Mouse (Mus musculus) thymus, adult 2 months (tissue): Measurements from ENCODE around the gene Tenm4.

Source experiments
- CTCF ChIP-seq: fragments of 200-500 bp; IDR thresholded peaks from 2 replicates; pipeline ENCODE4 v1.5.1; 2012; ENCODE audit warnings: mild to moderate bottlenecking, control low read depth, low read length, moderate library complexity, borderline replicate concordance; ENCODE audit not compliant: control insufficient read depth, poor library complexity, insufficient read depth; ENCODE audit errors: extremely low read depth
- POLR2A ChIP-seq: fragments of 200-500 bp; IDR thresholded peaks from 2 replicates; pipeline ENCODE4 v1.6.1; 2012; ENCODE audit warnings: mild to moderate bottlenecking, low read length, control low read depth, moderate library complexity; ENCODE audit not compliant: control insufficient read depth, poor library complexity, insufficient read depth; ENCODE audit errors: extremely low read depth

DNA sequence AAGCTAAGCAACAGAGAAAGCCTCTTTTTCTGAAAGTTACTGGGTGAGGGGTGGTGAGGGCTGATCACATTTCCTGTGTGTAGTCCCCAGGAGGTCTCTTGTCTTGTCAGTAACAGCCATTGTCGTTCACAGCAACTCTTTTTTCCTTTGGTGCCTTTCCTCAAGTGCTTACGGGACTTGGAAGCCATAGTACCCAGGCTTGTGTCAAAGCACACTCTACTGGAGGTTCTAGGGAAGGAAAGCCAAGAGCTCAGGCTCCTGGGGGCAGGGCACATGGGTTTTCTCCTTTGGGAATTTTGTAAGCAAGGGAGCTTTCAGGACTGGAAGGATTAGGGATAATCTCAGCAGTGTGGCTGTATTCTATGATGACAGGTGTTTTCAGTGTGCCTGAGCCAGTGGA is 103.4 kb downstream of the Tenm4 start:
- TF ChIP-seq CTCF (no peak), POLR2A (no peak)
